Comparison of ENCODE assay signal across 13 mouse cellular contexts in the genomic region with DNA sequence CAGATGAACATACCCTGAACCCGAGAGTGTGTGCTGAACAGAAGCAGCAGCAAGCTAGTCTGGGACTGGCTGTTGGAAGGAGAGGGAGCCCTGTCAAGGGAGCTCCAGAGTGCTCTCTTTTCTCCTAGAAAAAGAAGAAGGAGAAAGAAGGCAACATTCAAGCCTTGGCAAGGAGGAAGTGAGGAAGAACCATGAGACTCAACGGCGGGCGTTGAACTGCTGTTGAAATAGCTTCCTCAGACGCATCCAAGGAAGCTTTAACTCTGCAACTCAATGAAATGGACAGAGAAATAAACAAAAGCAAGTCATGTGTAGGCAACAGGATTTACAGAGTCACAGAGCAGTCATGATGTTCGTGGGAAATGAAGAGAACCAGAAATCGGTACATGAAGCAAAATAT. TPM values are rescaled to one million over a fixed set of nuclear protein-coding genes. Genes with fewer than 3 reads are reported as not detected.
DNase-seq lines count a peak whose midpoint lies in the region; ATAC-seq lines count a peak whose summit lies in the region.
"Had no signal": no experiment of that assay in that cellular context is flagged by ENCODE, and none has a peak within 500 bp of the region (broad histone marks: within the 10 kb centered on the region; RNA-seq: fewer than 3 reads in every experiment).

No protein-coding gene starts in this region.

- no peak for DNase-seq in liver, embryonic 13.5 days
- no peak for DNase-seq in liver
- no peak for DNase-seq in MN1 (ENCODE audit: low spot score)
- no peak for DNase-seq in left cerebral cortex, adult 9 months (ENCODE audit: low spot score in 2 of 2)
- DNase-seq: cerebellum, postnatal 14 days; heart, postnatal 10 days; kidney, adult 9 months; right cerebral cortex, postnatal 25 days had no signal

- H3K27me3 ChIP-seq in liver, embryonic 13.5 days: no peaks in the 10 kb centered on the region
- H3K27me3 ChIP-seq in embryonic facial prominence, embryonic 15.5 days: no peaks in the 10 kb centered on the region
- H3K27me3 ChIP-seq in lung, embryonic 16.5 days (ENCODE audit: control insufficient read depth, insufficient read depth, low read depth, low read length): no peaks in the 10 kb centered on the region
- no peaks in the 10 kb centered on the region for H3K27me3 ChIP-seq in stomach, embryonic 16.5 days (ENCODE audit: control insufficient read depth, insufficient read depth, low read length)
- H3K27me3 ChIP-seq: limb, embryonic 13.5 days had no signal

- ATAC-seq in liver, embryonic 13.5 days (ENCODE audit: low read depth): no peak
- no peak for ATAC-seq in embryonic facial prominence, embryonic 15.5 days (ENCODE audit: insufficient number of reproducible peaks, low FRiP score, low TSS enrichment, low read depth)
- ATAC-seq in lung, embryonic 16.5 days (ENCODE audit: low read depth): no peak
- ATAC-seq in stomach, embryonic 16.5 days (ENCODE audit: insufficient read depth, low FRiP score): no peak
- ATAC-seq: midbrain, embryonic 16.5 days had no signal

- peak overlapping the region; percentile 60 for H3K27ac ChIP-seq in liver, embryonic 13.5 days
- H3K27ac ChIP-seq in embryonic facial prominence, embryonic 15.5 days (replicated peaks): peak overlapping the region; percentile 5; the same call in 1 of the 2 replicates
- H3K27ac ChIP-seq in lung, embryonic 16.5 days (ENCODE audit: low read length): peak overlapping the region; percentile 72
- peak overlapping the region; percentile 66 for H3K27ac ChIP-seq in stomach, embryonic 16.5 days (ENCODE audit: low read length)
- H3K27ac ChIP-seq: limb, embryonic 13.5 days had no signal

- no peaks in the 10 kb centered on the region for H3K36me3 ChIP-seq in liver, embryonic 13.5 days
- no peaks in the 10 kb centered on the region for H3K36me3 ChIP-seq in embryonic facial prominence, embryonic 15.5 days
- no peaks in the 10 kb centered on the region for H3K36me3 ChIP-seq in lung, embryonic 16.5 days (ENCODE audit: control insufficient read depth, insufficient read depth, low read length)
- no peaks in the 10 kb centered on the region for H3K36me3 ChIP-seq in stomach, embryonic 16.5 days (ENCODE audit: control insufficient read depth, insufficient read depth, low read length)
- H3K36me3 ChIP-seq: limb, embryonic 13.5 days had no signal

- 30% methylated on average over 7 of the region's 7 CpGs for WGBS in liver, embryonic 13.5 days (ENCODE audit: insufficient replicate concordance)
- WGBS in embryonic facial prominence, embryonic 15.5 days: 61% methylated on average over 7 of the region's 7 CpGs
- WGBS in lung, embryonic 16.5 days: 37% methylated on average over 7 of the region's 7 CpGs
- 40% methylated on average over 7 of the region's 7 CpGs for WGBS in stomach, embryonic 16.5 days

- H3K4me1 ChIP-seq in liver, embryonic 13.5 days (replicated peaks): peaks cover 9% of the 10 kb centered on the region
- H3K4me1 ChIP-seq in embryonic facial prominence, embryonic 15.5 days: no peaks in the 10 kb centered on the region
- peaks cover 15% of the 10 kb centered on the region for H3K4me1 ChIP-seq in lung, embryonic 16.5 days (replicated peaks; ENCODE audit: control insufficient read depth, insufficient read depth, low read length)
- H3K4me1 ChIP-seq in stomach, embryonic 16.5 days (ENCODE audit: control insufficient read depth, insufficient read depth, low read length): peaks cover 18% of the 10 kb centered on the region; the same call in 1 of the 2 replicates
- H3K4me1 ChIP-seq: limb, embryonic 13.5 days had no signal

- H3K4me3 ChIP-seq in liver, embryonic 13.5 days (replicated peaks): no peak overlapping the region
- no peak overlapping the region for H3K4me3 ChIP-seq in embryonic facial prominence, embryonic 15.5 days (replicated peaks)
- H3K4me3 ChIP-seq in lung, embryonic 16.5 days (ENCODE audit: low read length): peak overlapping the region; percentile 21; the same call in 1 of the 2 replicates
- no peak overlapping the region for H3K4me3 ChIP-seq in stomach, embryonic 16.5 days (replicated peaks; ENCODE audit: low read length)
- H3K4me3 ChIP-seq: limb, embryonic 13.5 days had no signal

- H3K4me2 ChIP-seq in liver, embryonic 13.5 days: no peak overlapping the region
- no peak overlapping the region for H3K4me2 ChIP-seq in embryonic facial prominence, embryonic 15.5 days (replicated peaks)
- peak overlapping the region; percentile 35 for H3K4me2 ChIP-seq in lung, embryonic 16.5 days (ENCODE audit: low read depth, low read length)
- peak overlapping the region; percentile 14 for H3K4me2 ChIP-seq in stomach, embryonic 16.5 days (ENCODE audit: low read depth, low read length)
- H3K4me2 ChIP-seq: limb, embryonic 13.5 days had no signal

- H3K9ac ChIP-seq in liver, embryonic 13.5 days: no peak overlapping the region
- no peak overlapping the region for H3K9ac ChIP-seq in embryonic facial prominence, embryonic 15.5 days
- H3K9ac ChIP-seq in lung, embryonic 16.5 days (ENCODE audit: low read length): peak overlapping the region; percentile 54; the same call in 1 of the 2 replicates
- peak overlapping the region; percentile 11; the same call in 1 of the 2 replicates for H3K9ac ChIP-seq in stomach, embryonic 16.5 days (ENCODE audit: low read length)
- H3K9ac ChIP-seq: limb, embryonic 13.5 days had no signal

- H3K9me3 ChIP-seq in liver, embryonic 13.5 days (replicated peaks): peaks cover 15% of the 10 kb centered on the region
- no peaks in the 10 kb centered on the region for H3K9me3 ChIP-seq in embryonic facial prominence, embryonic 15.5 days (replicated peaks)
- no peaks in the 10 kb centered on the region for H3K9me3 ChIP-seq in lung, embryonic 16.5 days (ENCODE audit: control insufficient read depth, low read length)
- no peaks in the 10 kb centered on the region for H3K9me3 ChIP-seq in stomach, embryonic 16.5 days (replicated peaks; ENCODE audit: control insufficient read depth, low read length)
- H3K9me3 ChIP-seq: limb, embryonic 13.5 days had no signal

RNA-seq across cellular contexts. Expression of a gene that starts 9.7 kb away (rescaled TPM):
- polyA plus RNA-seq in liver, embryonic 13.5 days (2015; fragmentation: Nextera tagmentation; extraction: Ambion mirVana): 154 and 158 TPM in 2 replicates
- 81.9 and 83.5 TPM in 2 replicates for polyA plus RNA-seq in embryonic facial prominence, embryonic 15.5 days (2015; fragmentation: Nextera tagmentation; extraction: Ambion mirVana)
- 61.7 and 65.1 TPM in 2 replicates for polyA plus RNA-seq in lung, embryonic 16.5 days (2015; fragmentation: Nextera tagmentation; extraction: Ambion mirVana)
- polyA plus RNA-seq in stomach, embryonic 16.5 days (2015; fragmentation: Nextera tagmentation; extraction: Ambion mirVana): 83.6 and 90.7 TPM in 2 replicates

RNA-seq across cellular contexts. Expression of a gene that starts 44.6 kb away (rescaled TPM):
- polyA plus RNA-seq in liver, embryonic 13.5 days (2015; fragmentation: Nextera tagmentation; extraction: Ambion mirVana): 1.1 and 1.9 TPM in 2 replicates
- 4.9 TPM in 2 replicates for polyA plus RNA-seq in embryonic facial prominence, embryonic 15.5 days (2015; fragmentation: Nextera tagmentation; extraction: Ambion mirVana)
- polyA plus RNA-seq in lung, embryonic 16.5 days (2015; fragmentation: Nextera tagmentation; extraction: Ambion mirVana): 5.8 TPM in 2 replicates
- 14.7 and 14.9 TPM in 2 replicates for polyA plus RNA-seq in stomach, embryonic 16.5 days (2015; fragmentation: Nextera tagmentation; extraction: Ambion mirVana)

RNA-seq across cellular contexts. Expression of a gene that starts 57.5 kb away (rescaled TPM):
- polyA plus RNA-seq in liver, embryonic 13.5 days (2015; fragmentation: Nextera tagmentation; extraction: Ambion mirVana): not detected in 2 replicates
- polyA plus RNA-seq in embryonic facial prominence, embryonic 15.5 days (2015; fragmentation: Nextera tagmentation; extraction: Ambion mirVana): not detected in 2 replicates
- polyA plus RNA-seq in lung, embryonic 16.5 days (2015; fragmentation: Nextera tagmentation; extraction: Ambion mirVana): not detected in 2 replicates
- polyA plus RNA-seq in stomach, embryonic 16.5 days (2015; fragmentation: Nextera tagmentation; extraction: Ambion mirVana): 1.5 and 3.1 TPM in 2 replicates
- polyA plus RNA-seq: limb, embryonic 13.5 days had no signal

Comparison
In these comparisons a context has a peak if more than half of its experiments do, and no peak if none do; other contexts are left out.
1. H3K27ac ChIP-seq: peak in every context shown above with its lines; median percentile 72 in lung, embryonic 16.5 days; 66 in stomach, embryonic 16.5 days; 60 in liver, embryonic 13.5 days; 5 in embryonic facial prominence, embryonic 15.5 days.
2. H3K4me2 ChIP-seq: peak in lung, embryonic 16.5 days (single experiment) and stomach, embryonic 16.5 days (single experiment); none in liver, embryonic 13.5 days (single experiment) and embryonic facial prominence, embryonic 15.5 days (single experiment).
3. H3K9ac ChIP-seq: peak in lung, embryonic 16.5 days (single experiment) and stomach, embryonic 16.5 days (single experiment); none in liver, embryonic 13.5 days (single experiment) and embryonic facial prominence, embryonic 15.5 days (single experiment).